Mouse (Mus musculus): ENCODE measurements at regions not wholly inside any gene's neighbourhood (a gene's known extent, or its start where the extent isn't known, plus 50 kb on each side); places are given as distances from the start of the nearest gene placed in this dataset.
"Not testable (repeated sequence)": the region's sequence is repeated elsewhere in the genome, so short reads cannot be mapped to it uniquely, and the experiment has no call there.

GRCm38 (mm10) chr3:6757562-6757961 is 137.3 kb upstream of the 1700008P02Rik start:
- H3K9ac ChIP-seq (ENCODE audit: low read length), result no peak overlapping the region
- ATAC-seq (ENCODE audit: low read depth), result no peak
- H3K4me2 ChIP-seq (ENCODE audit: low read depth, low read length), result no peak overlapping the region
- no peaks in the 10 kb centered on the region for H3K36me3 ChIP-seq (ENCODE audit: control insufficient read depth, insufficient read depth, low read length)
- H3K4me3 ChIP-seq (ENCODE audit: low read length), result no peak overlapping the region
- H3K27ac ChIP-seq (ENCODE audit: low read length), result no peak overlapping the region
- H3K27me3 ChIP-seq (ENCODE audit: control insufficient read depth, insufficient read depth, low read depth, low read length), result no peaks in the 10 kb centered on the region
- H3K4me1 ChIP-seq (replicated peaks; ENCODE audit: control insufficient read depth, insufficient read depth, low read length), result no peaks in the 10 kb centered on the region
- no peaks in the 10 kb centered on the region for H3K9me3 ChIP-seq (ENCODE audit: control insufficient read depth, low read length)

- H3K4me1 ChIP-seq (replicated peaks; ENCODE audit: control insufficient read depth, insufficient read depth, low read length); H3K4me2 ChIP-seq (ENCODE audit: low read depth, low read length); H3K9ac ChIP-seq (ENCODE audit: low read length); ATAC-seq (ENCODE audit: low read depth); H3K36me3 ChIP-seq (ENCODE audit: control insufficient read depth, insufficient read depth, low read length); H3K27me3 ChIP-seq (ENCODE audit: control insufficient read depth, insufficient read depth, low read depth, low read length); H3K27ac ChIP-seq (ENCODE audit: low read length); H3K9me3 ChIP-seq (ENCODE audit: control insufficient read depth, low read length); H3K4me3 ChIP-seq (ENCODE audit: low read length): not testable (repeated sequence)
- WGBS, result 78% methylated on average over 6 of the region's 6 CpGs
Measured at GRCm38 (mm10) chr3:6750746-6751145, 130.5 kb upstream of the 1700008P02Rik start.

- Histone ChIP-seq H3K4me2 (ENCODE audit: low read depth, low read length) (no peak overlapping the region), H3K4me3 (ENCODE audit: low read length) (no peak overlapping the region), H3K9me3 (ENCODE audit: control insufficient read depth, low read length) (no peaks in the 10 kb centered on the region), H3K36me3 (ENCODE audit: control insufficient read depth, insufficient read depth, low read length) (no peaks in the 10 kb centered on the region), H3K27ac (ENCODE audit: low read length) (no peak overlapping the region), H3K9ac (ENCODE audit: low read length) (no peak overlapping the region), H3K27me3 (ENCODE audit: control insufficient read depth, insufficient read depth, low read depth, low read length) (no peaks in the 10 kb centered on the region), H3K4me1 (replicated peaks; ENCODE audit: control insufficient read depth, insufficient read depth, low read length) (no peaks in the 10 kb centered on the region)
- ATAC-seq (ENCODE audit: low read depth), result no peak
- 63% methylated on average over 5 of the region's 5 CpGs for WGBS
Measured at GRCm38 (mm10) chr3:6731372-6732297, 111.4 kb upstream of the 1700008P02Rik start.

GRCm38 (mm10) chr3:6730066-6730465 is 109.8 kb upstream of the 1700008P02Rik start:
- Histone ChIP-seq H3K27me3 (ENCODE audit: control insufficient read depth, insufficient read depth, low read depth, low read length) (no peaks in the 10 kb centered on the region), H3K4me2 (ENCODE audit: low read depth, low read length) (no peak overlapping the region), H3K4me1 (replicated peaks; ENCODE audit: control insufficient read depth, insufficient read depth, low read length) (no peaks in the 10 kb centered on the region), H3K9me3 (ENCODE audit: control insufficient read depth, low read length) (no peaks in the 10 kb centered on the region), H3K36me3 (ENCODE audit: control insufficient read depth, insufficient read depth, low read length) (no peaks in the 10 kb centered on the region), H3K4me3 (ENCODE audit: low read length) (no peak overlapping the region), H3K9ac (ENCODE audit: low read length) (no peak overlapping the region), H3K27ac (ENCODE audit: low read length) (no peak overlapping the region)
- ATAC-seq (ENCODE audit: low read depth), result no peak

- Histone ChIP-seq H3K9ac (ENCODE audit: low read length) (no peak overlapping the region), H3K9me3 (ENCODE audit: control insufficient read depth, low read length) (no peaks in the 10 kb centered on the region), H3K4me2 (ENCODE audit: low read depth, low read length) (no peak overlapping the region), H3K27me3 (ENCODE audit: control insufficient read depth, insufficient read depth, low read depth, low read length) (no peaks in the 10 kb centered on the region), H3K36me3 (ENCODE audit: control insufficient read depth, insufficient read depth, low read length) (no peaks in the 10 kb centered on the region), H3K27ac (ENCODE audit: low read length) (no peak overlapping the region), H3K4me1 (replicated peaks; ENCODE audit: control insufficient read depth, insufficient read depth, low read length) (no peaks in the 10 kb centered on the region), H3K4me3 (ENCODE audit: low read length) (no peak overlapping the region)
- 58% methylated on average over 2 of the region's 2 CpGs for WGBS
- ATAC-seq (ENCODE audit: low read depth), result no peak
Measured at GRCm38 (mm10) chr3:6683679-6684078, 63.4 kb upstream of the 1700008P02Rik start.

GRCm38 (mm10) chr3:6681411-6681810 is 61.2 kb upstream of the 1700008P02Rik start:
- Histone ChIP-seq H3K27me3 (ENCODE audit: control insufficient read depth, insufficient read depth, low read depth, low read length) (no peaks in the 10 kb centered on the region), H3K4me3 (ENCODE audit: low read length) (no peak overlapping the region), H3K4me2 (ENCODE audit: low read depth, low read length) (no peak overlapping the region), H3K9ac (ENCODE audit: low read length) (no peak overlapping the region), H3K36me3 (ENCODE audit: control insufficient read depth, insufficient read depth, low read length) (no peaks in the 10 kb centered on the region), H3K4me1 (replicated peaks; ENCODE audit: control insufficient read depth, insufficient read depth, low read length) (no peaks in the 10 kb centered on the region), H3K9me3 (ENCODE audit: control insufficient read depth, low read length) (no peaks in the 10 kb centered on the region), H3K27ac (ENCODE audit: low read length) (no peak overlapping the region)
- 57% methylated on average over 2 of the region's 2 CpGs for WGBS
- no peak for ATAC-seq (ENCODE audit: low read depth)

- WGBS, result 78% methylated on average over 4 of the region's 4 CpGs
- H3K4me3 ChIP-seq (ENCODE audit: low read length), result no peak overlapping the region
- no peaks in the 10 kb centered on the region for H3K36me3 ChIP-seq (ENCODE audit: control insufficient read depth, insufficient read depth, low read length)
- no peak overlapping the region for H3K9ac ChIP-seq (ENCODE audit: low read length)
- H3K4me2 ChIP-seq (ENCODE audit: low read depth, low read length), result no peak overlapping the region
- no peaks in the 10 kb centered on the region for H3K9me3 ChIP-seq (ENCODE audit: control insufficient read depth, low read length)
- ATAC-seq (ENCODE audit: low read depth), result no peak
- no peaks in the 10 kb centered on the region for H3K4me1 ChIP-seq (replicated peaks; ENCODE audit: control insufficient read depth, insufficient read depth, low read length)
- H3K27me3 ChIP-seq (ENCODE audit: control insufficient read depth, insufficient read depth, low read depth, low read length), result no peaks in the 10 kb centered on the region
- no peak overlapping the region for H3K27ac ChIP-seq (ENCODE audit: low read length)
Measured at GRCm38 (mm10) chr3:6676382-6676781, 56.1 kb upstream of the 1700008P02Rik start.

GRCm38 (mm10) chr3:6675354-6675753 is 55.1 kb upstream of the 1700008P02Rik start:
- no peak for ATAC-seq (ENCODE audit: low read depth)
- H3K4me3 ChIP-seq (ENCODE audit: low read length), result no peak overlapping the region
- H3K4me1 ChIP-seq (replicated peaks; ENCODE audit: control insufficient read depth, insufficient read depth, low read length), result no peaks in the 10 kb centered on the region
- WGBS, result 49% methylated on average over 3 of the region's 3 CpGs
- H3K27ac ChIP-seq (ENCODE audit: low read length), result no peak overlapping the region
- no peak overlapping the region for H3K9ac ChIP-seq (ENCODE audit: low read length)
- H3K4me2 ChIP-seq (ENCODE audit: low read depth, low read length), result no peak overlapping the region
- H3K36me3 ChIP-seq (ENCODE audit: control insufficient read depth, insufficient read depth, low read length), result no peaks in the 10 kb centered on the region
- H3K9me3 ChIP-seq (ENCODE audit: control insufficient read depth, low read length), result no peaks in the 10 kb centered on the region
- H3K27me3 ChIP-seq (ENCODE audit: control insufficient read depth, insufficient read depth, low read depth, low read length), result no peaks in the 10 kb centered on the region
